Mouse (Mus musculus) urinary bladder, postnatal 14 days (tissue): ENCODE data around the gene Als2cr12.
A peak's percentile ranks its signal among the peaks of the same experiment; 100 is the strongest.
"Not testable (repeated sequence)": the region's sequence is repeated elsewhere in the genome, so short reads cannot be mapped to it uniquely, and the experiment has no call there.

Source experiments
- DNase-seq: peaks from one replicate; pipeline ENCODE4 v3.0.0; 2021; ENCODE audit warnings: low spot score

The Als2cr12 gene

GRCm38 (mm10) chr1:58690006-58690744 is 5.6 kb downstream of the Als2cr12 start:
- DNase-seq, result peak; percentile 44

- DNase-seq, result no peak
Observed at GRCm38 (mm10) chr1:58689426-58689825, 6.4 kb downstream of the Als2cr12 start.

GRCm38 (mm10) chr1:58678412-58678811 is 17.4 kb downstream of the Als2cr12 start:
- not testable (repeated sequence) for DNase-seq

GRCm38 (mm10) chr1:58677575-58677974 is 18.2 kb downstream of the Als2cr12 start:
- peak; percentile 36 for DNase-seq

GRCm38 (mm10) chr1:58675011-58675410 is 20.8 kb downstream of the Als2cr12 start:
- no peak for DNase-seq

GRCm38 (mm10) chr1:58672116-58672515 is 23.7 kb downstream of the Als2cr12 start:
- no peak for DNase-seq

GRCm38 (mm10) chr1:58669635-58670034 is 26.2 kb downstream of the Als2cr12 start:
- not testable (repeated sequence) for DNase-seq

- no peak for DNase-seq
Observed at GRCm38 (mm10) chr1:58668191-58668590, 27.6 kb downstream of the Als2cr12 start.

- DNase-seq, result not testable (repeated sequence)
Observed at GRCm38 (mm10) chr1:58663365-58663764, 32.4 kb downstream of the Als2cr12 start.

GRCm38 (mm10) chr1:58662671-58663070 is 33.1 kb downstream of the Als2cr12 start:
- DNase-seq, result not testable (repeated sequence)

GRCm38 (mm10) chr1:58652480-58653403 is 43.0 kb downstream of the Als2cr12 start:
- peak; percentile 64 for DNase-seq

GRCm38 (mm10) chr1:58651571-58652456 is 44.0 kb downstream of the Als2cr12 start:
- not testable (repeated sequence) for DNase-seq

- DNase-seq, result not testable (repeated sequence)
Observed at GRCm38 (mm10) chr1:58628847-58629246, 66.9 kb downstream of the Als2cr12 start.

- no peak for DNase-seq
Observed at GRCm38 (mm10) chr1:58621996-58622748, 73.6 kb downstream of the Als2cr12 start.

GRCm38 (mm10) chr1:58621251-58621650 is 74.5 kb downstream of the Als2cr12 start:
- no peak for DNase-seq

- no peak for DNase-seq
Observed at GRCm38 (mm10) chr1:58618766-58619165, 77.0 kb downstream of the Als2cr12 start.

GRCm38 (mm10) chr1:58617978-58618668 is 77.7 kb downstream of the Als2cr12 start:
- no peak for DNase-seq

- no peak for DNase-seq
Observed at GRCm38 (mm10) chr1:58617076-58617475, 78.7 kb downstream of the Als2cr12 start.

- no peak for DNase-seq
Observed at GRCm38 (mm10) chr1:58616176-58616575, 79.6 kb downstream of the Als2cr12 start.

GRCm38 (mm10) chr1:58615146-58615545 is 80.6 kb downstream of the Als2cr12 start:
- no peak for DNase-seq
